Mouse (Mus musculus): ENCODE data around the gene Ddx23. TPM values are rescaled to one million over a fixed set of nuclear protein-coding genes. Genes with fewer than 3 reads are reported as not detected.

Ddx23 gene
- total and polyA plus RNA-seq, 3 experiments: 27.7 to 84.6 (median 65.5) TPM

DNA sequence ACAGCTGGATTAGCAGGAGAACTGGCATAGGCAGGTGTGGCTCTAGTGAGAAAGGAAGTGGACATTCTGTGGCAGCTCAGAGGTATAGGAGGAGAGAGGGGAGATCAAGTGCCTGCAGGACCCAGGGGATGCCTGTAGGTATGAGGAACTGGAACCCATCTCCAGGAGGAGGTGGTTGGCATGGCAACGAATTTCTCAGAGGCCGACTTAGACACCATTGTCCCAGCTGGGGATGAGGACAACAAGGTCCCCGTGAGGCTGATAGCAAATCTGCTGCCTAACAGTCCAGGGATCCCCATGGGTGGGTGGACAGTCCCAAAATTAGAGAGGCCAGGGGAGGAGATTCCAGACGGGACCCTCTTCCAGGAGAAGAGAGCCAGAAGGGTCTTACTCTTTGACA lies 29.8 kb downstream of the Ddx23 start:
- DNase-seq: no peak

DNA sequence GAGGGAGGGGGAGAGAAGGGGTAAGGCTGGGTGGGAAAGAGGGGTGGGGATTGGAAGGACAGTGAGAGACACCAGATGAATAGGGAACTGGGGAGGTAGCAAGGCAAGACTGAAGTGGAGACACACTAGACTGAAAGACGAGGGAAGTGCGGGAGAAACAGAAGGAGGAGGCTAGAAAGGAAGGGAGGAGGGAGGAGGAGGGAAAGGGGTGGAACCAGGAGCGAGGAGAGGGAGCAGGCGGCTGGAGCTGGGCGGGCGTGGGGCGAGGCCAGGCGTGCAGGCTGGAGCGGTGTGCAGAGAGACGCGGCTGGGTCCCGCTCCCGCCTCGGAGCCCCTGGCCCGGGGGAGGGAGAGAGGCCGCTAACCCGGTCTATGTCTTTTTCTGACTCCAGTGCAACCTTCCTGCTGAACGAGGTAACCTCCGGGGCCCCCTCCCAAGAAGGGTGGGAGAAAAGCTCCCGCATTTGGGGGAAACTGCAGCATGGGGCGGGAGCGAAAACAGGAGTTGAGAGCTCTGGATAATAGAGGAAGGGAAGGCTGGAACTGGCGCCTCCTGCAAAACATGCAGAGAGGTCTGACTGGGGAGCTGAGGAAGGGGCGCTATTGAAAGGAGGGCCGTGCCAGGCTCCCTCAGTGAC lies 30.5 kb downstream of the Ddx23 start:
- peak; percentile 84 for DNase-seq

DNA sequence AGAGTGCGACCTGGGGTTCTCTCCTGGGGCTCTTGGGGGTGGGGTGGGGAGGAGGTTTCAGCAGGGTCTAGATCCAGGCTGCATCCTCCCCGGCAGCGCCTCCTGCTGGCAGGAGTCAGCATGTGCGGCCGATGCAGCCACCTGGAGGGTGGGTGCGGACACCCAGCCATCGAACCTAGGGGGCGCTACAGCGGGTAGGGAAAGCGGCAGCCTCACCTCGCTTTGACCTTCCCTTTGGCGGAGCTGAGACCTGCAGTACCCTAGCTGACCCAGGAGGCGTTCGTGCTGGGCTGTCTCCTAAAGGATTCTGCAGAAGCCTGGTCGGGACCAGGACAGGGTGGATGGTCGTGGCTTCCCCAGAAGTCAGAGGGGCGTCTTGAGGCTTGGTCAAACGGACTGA lies 31.2 kb downstream of the Ddx23 start:
- DNase-seq: peak; percentile 56

DNA sequence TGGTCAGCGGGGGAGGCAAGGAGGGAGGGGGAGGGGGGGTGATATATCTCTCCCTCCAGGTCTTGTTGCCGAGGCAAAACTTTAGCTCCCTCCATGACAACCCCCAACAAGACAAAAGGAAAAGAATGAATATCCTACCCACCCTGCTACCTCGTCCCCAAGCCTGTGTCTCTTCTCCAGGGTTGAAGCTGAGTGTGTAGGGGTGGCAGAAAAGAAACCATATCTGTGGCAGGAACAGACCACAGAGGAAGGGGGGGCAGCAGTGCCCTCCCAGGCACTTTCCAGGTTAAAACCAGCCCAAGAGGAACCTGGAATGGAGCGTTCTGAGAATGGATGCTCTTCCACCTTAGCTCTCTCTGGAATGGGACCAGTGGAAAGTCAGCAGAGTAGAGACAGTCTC lies 32.2 kb downstream of the Ddx23 start, which contains the start of gene Cacnb3:
TSS of gene Cacnb3 (plus strand) at position 301 of the 400 bp plus-strand sequence.
- no peak for DNase-seq

DNA sequence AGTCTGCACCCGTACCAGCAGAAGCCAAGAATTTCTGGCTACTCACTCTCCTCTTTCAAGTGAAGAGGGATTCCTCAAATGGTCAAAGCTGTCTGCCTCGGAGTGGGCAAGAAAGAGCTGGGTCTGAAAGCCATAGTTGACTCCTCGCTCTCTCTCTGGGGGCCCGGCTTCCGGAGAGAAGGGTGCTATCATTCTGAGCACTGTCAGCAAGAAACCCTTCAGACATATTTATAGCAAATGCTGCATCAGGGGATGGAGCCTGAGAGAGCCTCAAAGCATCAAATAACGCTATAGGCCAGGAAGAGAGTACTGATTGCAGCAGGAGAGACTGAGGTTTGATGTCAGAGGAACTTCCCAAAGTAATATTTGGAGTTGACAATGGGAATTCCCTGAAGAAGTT lies 33.2 kb downstream of the Ddx23 start:
- no peak for DNase-seq

DNA sequence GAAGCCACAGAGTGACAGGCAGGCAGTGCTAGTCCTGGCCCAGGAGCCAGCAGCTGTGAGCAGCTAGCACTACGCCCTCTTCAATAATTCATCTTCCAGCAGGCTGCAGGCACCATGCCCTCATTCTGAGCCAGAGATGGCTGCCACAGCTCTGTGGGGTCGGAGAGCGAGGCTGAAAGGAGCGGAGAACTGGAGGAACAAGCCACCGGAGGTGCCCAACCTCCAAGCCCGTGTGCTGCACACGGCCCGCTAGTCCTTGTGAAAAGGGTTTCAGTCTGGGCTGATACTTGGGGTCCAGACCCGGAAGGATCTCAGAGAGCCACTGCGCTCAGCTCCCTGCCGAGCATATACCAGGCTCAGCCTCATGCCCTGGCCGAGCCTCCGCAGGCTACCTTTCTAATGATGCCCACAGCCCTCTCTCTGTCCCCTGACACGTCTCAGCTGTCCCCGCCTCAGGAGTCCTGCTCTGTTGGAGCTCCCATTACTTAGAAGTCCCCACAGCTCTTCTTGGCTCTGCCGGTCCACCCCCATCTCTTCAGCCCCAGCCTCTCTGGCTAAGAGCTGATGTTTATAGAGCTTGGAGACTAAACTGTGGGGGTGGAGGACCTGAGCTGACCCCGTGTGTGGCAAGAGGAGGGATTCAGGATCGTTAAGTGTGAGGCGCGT lies 34.0 kb downstream of the Ddx23 start:
- DNase-seq: no peak

DNA sequence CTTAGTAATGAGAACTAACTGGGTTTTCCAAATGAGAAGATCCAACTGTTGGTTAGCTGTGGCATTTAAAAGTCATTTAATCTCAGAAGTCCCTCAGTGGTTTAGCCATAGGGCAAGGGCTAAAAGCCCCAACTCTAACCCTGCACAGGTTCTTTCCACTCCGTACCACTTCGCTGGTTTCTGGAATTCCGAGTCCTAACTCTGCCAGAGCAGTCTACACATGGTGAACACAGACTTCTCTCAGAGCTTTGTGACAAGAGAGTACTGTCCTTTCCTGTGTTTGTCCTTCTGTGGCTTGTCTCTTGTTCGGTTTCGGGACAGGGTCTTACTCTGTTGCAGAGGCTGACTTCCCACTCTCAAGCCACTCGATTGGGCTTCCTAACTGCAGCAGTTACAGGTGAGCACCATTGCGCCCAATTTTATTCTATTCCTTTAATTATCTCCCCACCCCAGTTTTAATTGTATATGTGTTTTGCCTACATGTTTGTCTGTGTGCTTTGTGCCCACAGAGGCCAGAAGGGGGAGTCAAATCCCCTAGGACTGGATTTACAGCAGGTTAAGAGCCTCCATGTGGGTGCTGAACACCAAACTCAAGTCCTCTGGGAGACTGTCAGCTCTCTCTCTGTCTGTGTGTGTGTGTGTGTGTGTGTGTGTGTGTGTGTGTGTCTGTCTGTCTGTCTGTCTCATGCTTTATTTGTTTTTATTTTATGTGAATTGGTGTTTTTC lies 36.0 kb downstream of the Ddx23 start:
- DNase-seq: no peak

DNA sequence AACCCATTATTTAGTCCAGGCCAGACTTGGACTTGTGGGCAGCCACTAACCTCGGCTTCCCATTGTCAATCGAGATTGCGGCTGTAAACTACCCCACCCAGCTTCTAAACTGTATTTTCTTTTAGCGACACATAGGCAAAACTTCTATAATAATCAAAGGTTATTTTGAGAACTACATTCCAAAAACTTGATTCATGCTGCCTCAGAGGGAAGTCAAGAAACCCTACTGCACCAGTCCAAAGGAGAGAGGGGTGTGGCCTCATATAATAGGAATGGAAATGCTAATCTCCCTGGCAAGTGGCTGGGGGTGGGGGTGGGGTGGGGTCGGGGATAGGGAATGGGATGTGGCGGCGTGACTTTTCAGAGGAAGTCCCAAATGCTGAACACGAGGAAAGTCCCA lies 36.6 kb downstream of the Ddx23 start:
- DNase-seq: no peak

DNA sequence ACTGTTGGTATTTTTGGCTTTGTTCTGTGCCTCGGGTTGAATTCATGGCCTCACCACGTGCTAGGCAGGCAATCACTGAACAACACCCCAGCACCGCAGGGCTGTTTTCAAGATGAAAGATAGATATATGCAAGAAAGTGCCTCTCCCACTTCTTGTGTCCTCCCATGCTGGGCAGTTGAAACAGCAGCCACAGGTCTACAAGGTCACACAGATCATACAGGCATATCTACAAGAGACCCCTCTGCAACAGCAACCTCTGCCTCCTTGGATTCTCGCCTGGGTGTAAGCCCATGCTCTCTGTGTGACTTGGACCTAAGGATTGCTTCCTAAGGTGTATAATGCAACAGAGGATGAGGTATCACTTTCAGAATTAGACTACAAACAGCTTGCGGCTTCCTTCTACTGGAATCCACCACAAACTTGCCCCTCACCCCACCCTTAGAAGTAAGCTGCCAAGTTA lies 39.3 kb downstream of the Ddx23 start:
- DNase-seq: no peak

DNA sequence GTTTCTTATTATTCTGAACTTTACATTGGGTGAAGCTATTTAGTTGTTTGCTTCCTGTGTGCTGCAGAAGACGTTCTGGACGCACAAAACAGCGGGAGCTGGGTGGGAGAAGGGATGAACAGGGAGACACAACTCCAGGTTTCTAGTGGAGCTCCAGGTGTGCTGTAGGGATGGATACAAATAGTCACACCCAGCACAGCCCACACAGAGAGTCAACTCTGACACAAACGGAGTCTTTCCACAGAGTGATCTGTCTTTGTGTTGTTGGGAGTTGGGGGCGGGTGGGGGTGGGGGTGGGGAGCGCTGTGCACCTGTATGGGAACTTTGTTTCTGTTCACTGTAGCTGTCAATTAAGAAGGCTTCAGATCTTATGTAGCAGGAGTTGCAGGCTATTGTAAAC lies 40.0 kb downstream of the Ddx23 start:
- no peak for DNase-seq

DNA sequence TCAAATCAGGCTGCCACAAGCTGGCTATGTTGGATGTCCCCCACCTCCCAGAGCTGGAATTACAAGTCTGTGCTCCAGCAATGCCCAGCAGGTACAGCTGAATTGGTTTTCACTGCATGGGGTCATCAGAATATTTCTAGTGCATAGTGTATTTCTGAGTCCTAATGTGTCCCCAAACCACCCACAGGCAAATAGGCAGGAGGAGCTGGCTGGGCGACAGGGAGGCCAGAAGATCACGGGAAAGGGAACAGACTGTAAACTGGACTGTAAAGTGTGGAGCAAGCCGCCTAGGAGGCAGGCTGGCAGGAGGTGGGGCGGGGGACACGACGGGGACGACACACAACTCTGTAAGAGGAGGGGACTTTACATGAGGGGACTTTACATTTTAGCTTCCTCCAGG lies 40.5 kb downstream of the Ddx23 start:
- DNase-seq: no peak

DNA sequence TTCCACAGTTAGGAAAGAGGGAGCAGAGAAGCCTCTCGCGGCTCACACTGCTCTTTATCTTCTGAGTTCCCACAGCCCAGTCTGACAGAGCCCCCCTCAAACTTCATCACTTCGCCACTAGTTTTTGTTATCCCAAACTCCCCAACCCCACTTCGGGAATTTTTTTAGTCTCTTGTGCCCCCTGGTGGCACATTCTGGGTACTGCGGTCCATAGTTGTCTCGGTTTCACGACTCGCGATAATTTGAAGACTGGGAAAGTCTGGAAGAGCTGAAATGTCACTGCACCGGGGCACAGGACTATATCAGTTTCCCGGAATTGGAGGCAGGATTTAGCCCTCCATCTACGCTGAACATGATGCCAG lies 45.5 kb downstream of the Ddx23 start:
- peak; percentile 76 for DNase-seq

DNA sequence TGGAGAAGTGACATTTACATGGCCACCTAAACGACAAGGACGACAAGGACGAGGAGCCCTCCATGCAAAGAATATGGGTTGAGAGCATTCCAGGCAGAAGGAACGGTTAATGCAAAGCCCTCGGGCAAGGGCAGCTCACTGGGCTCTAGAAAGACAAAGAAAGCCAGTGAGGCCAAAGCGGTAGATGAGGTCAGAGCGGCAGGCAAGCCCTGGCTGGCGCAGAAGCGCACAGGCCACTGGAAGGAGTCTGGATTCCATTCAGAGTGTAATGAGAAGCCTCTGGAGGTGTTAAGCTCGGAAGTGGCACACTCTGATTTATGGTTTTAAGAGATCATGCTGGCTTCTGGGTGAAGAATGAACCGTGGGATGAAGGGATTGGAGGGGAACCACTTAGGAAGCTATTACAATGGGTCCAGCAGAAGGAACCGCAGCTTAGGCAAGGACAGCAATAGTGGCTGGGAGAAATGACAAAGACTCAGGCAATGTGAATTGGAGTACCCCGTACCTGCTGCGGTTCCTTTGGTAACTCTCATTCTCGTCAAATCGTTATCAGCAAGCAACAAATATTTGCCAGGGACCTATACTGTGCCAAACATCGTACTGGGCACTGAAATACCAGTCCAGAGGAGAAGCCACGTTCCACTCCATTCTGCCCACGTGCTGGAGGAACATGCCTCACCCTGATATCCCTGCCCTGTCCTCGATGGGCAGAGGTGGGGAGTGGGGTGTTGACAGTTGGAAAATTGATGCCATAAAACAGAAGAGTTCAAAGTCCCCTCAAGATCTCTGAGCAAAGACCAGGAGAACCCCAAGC lies 46.1 kb downstream of the Ddx23 start:
- no peak for DNase-seq

DNA sequence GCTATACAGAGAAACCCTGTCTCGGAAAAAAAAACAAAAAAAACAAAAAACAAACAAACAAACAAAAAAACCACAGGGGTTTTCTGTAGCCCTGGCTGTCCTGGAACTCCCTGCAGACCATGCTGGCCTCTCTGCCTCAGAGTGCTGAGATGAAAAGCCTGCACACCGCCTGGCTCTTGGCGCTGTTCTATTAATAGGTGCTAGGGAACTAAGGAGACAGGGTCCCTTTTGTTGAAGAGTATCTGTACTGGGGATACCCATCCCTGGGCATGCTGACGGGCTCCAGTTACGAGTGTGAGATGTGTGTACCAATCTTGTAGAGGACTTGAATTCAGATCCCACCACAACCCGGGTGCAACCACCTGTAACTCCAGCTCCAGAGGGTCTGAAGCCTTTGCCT lies 46.9 kb downstream of the Ddx23 start:
- no peak for DNase-seq

DNA sequence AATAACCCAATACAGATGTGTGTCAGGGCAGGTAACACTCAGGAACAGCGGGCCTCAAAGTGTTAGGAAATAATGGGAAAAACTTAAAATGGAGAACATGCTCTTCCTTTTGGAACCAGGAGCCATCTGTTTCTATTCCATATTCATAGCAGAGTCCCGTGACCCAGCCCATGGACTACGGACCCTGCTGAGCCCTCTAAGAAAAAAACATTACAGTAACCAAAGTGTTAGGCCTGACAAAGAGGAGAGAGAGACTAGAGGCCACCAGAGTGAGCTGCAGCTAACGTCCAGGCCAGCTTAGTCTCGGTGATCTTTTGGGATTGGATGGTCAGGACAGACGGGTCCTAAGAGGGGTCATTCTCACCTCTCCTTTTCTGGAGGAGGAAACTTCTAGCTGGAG lies 47.7 kb downstream of the Ddx23 start:
- no peak for DNase-seq

DNA sequence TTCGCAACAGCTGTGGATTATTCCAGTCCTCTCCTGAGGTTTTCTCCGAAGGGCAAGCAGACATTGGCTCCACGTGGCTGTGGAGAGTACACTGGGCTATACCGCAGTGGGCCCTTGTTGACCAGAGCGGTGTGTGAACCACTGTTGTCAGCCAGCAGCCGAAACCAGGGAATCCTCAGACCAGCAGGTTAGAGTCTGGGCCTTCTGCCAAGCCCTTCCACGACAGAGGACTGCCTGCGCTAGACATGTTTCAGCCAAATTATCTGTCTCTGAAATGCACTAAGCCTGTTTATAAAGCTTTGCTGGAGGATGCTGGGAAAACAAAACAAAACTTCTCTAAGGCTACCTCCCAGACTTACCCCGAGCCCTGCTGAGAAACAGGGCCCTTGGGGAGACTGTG lies 48.1 kb downstream of the Ddx23 start:
- no peak for DNase-seq

DNA sequence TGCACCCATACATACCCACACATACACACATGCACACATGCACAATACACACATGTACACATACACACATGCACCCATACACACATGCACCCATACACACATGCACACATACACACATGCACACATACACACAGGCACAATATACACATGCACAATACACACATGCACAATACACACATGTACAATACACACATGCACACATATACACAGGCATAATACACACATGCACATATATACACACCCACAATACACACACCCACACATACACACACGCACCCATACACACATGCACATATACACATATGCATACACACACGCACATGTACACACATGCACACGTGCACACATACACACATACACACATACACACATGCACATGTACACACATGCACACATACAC lies 50.5 kb downstream of the Ddx23 start:
- no peak for DNase-seq

DNA sequence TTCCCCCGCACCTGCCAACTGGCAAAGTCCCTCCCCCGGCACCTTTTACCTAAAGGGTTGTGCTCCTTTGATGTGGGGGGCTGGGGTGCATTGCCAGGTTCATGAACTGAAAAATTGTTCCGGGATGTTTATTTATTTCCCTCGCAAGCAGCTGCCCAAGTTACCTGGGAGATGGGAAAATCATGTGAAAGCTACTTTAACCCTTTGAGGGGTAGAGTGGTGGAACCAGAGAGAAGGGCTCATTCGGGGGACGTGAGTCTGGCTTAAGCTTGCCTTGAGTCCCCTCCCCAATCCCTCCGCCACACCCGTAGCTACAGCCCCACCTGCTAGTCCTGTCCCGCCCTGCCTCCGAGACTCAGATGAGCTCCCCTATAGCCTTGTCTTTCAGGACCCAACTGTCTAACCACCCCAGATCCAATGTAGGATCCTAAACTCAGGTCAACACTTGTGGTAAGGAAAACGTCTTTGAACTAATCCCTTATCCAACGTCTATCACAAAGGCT lies 52.5 kb downstream of the Ddx23 start:
- no peak for DNase-seq

DNA sequence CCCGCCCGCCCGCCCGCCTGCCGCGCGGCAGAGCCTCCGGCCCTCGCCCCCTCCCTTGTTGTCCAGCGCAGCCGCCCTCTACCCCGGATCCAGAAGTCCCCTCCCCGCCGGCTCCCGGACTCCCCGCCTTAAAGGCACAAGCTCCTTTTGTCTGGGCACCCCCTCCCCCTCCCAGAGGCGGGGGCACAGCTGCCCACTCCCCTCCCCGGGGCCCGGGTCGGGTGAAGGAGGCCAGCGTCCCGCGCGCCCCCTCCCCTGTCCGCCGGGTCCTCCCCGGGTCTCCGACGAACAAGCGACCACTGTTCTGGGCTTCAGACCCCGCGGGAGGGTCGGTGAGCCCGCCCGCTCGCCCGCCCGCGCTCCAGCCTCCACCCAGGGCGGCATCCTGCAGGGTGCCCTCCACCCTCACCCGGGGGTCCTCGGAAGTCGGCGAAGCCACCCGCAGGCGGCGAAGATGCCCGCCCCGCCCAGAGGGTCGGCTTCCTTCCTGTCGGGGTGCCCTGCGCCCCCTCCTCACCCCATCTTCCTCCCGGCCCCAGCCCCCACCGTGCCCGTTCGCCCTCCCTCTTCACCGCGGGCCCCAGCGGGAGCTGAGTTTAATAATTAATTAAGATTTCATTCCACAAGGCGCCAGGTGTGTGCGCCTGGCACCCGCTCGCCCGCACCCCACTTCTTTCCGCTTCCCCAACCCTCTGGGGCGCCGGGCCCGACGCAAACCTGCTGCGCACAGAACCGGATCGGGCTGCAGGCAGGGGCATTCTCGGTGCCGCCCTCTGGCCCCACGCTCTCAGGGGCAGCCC lies 53.2 kb downstream of the Ddx23 start, which contains the start of gene Adcy6:
TSS of gene Adcy6 (minus strand) at position 746 of the 800 bp plus-strand sequence.
- DNase-seq: peak; percentile 80

DNA sequence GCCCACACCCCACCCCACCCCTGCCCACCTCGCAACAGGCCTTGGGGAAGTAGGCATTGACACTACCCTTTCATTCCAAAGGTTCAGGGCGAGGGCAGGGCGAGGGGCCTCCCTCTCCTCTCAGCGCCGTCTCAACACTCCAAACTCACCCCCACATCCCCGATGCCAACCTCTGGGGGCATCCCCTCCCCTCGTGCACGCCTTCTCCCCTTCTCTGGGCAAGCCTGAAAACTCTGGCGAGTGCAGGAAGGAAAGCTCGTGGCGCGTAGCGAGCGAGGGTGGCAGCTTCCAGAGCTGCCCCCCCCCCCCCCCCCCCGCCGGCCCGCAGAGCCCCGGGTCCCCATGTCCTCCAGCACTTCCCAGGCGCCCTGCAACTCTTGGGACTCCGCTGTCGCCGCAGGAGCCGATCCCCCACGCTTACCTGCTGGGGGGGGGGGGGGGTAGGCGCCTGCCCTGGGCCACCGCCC lies 53.9 kb downstream of the Ddx23 start:
- DNase-seq: peak; percentile 40

Measured in adrenal gland, adult 2 months (tissue).